16 mouse cellular contexts compared by ENCODE assay signal in genomic region chr5:36929376-36929775, GRCm38 (mm10). TPM values are rescaled to one million over a fixed set of nuclear protein-coding genes. Genes with fewer than 3 reads are reported as not detected.
A peak's percentile ranks its signal among the peaks of the same experiment; 100 is the strongest.
DNase-seq lines count a peak whose midpoint lies in the region; ATAC-seq and TF ChIP-seq lines count a peak whose summit lies in the region.
"Had no signal": no experiment of that assay in that cellular context is flagged by ENCODE, and none has a peak within 500 bp of the region (broad histone marks: within the 10 kb centered on the region; RNA-seq: fewer than 3 reads in every experiment).

No protein-coding gene starts in this region.

- no peaks in the 10 kb centered on the region for H3K79me2 ChIP-seq in heart, adult 2 months (replicated peaks; ENCODE audit: control insufficient read depth, insufficient read depth, low read length)

- peak; percentile 36; the same call in 1 of the 2 replicates for ATAC-seq in frontal cortex, adult (ENCODE audit: low TSS enrichment)
- ATAC-seq: activated CD4-positive, CD25-positive, alpha-beta regulatory T cell, adult 4 months; CD4-positive, CD25-positive, alpha-beta regulatory T cell, adult 4 months; forebrain, embryonic 13.5 days; forebrain, embryonic 15.5 days; Patski had no signal

- no peak for DNase-seq in frontal cortex, postnatal 25 days (ENCODE audit: low spot score in 2 of 2)
- peak in 1 of 2 experiments; percentile 45 for DNase-seq in heart, adult 2 months
- no peak for DNase-seq in heart, postnatal 4 days
- no peak for DNase-seq in layer of hippocampus, adult 2 months (ENCODE audit: low spot score in 2 of 2)
- no peak for DNase-seq in layer of hippocampus, adult 18-20 months (ENCODE audit: low spot score in 2 of 2)
- DNase-seq: adrenal gland, adult 8-10 months; cerebellum, adult 9-10 months had no signal

- H3K27me3 ChIP-seq in heart, adult 2 months (ENCODE audit: control insufficient read depth, insufficient read depth, low read length): no peaks in the 10 kb centered on the region
- H3K27me3 ChIP-seq: embryonic facial prominence, embryonic 12.5 days; forebrain, embryonic 13.5 days; forebrain, embryonic 15.5 days had no signal

- H3K36me3 ChIP-seq in heart, adult 2 months (ENCODE audit: control insufficient read depth, insufficient read depth, low read length): no peaks in the 10 kb centered on the region
- H3K36me3 ChIP-seq: embryonic facial prominence, embryonic 10.5 days; embryonic facial prominence, embryonic 12.5 days; forebrain, embryonic 15.5 days; G1E had no signal

- no peak for TF ChIP-seq EP300 in heart, adult 2 months (IDR thresholded peaks at IDR 0.05; ENCODE audit: insufficient read depth, low read depth, low read length)

- intact Hi-C loops in heart, adult 2 months (cut with DNase I): no loop called here

- no peaks in the 10 kb centered on the region for H3K4me1 ChIP-seq in heart, adult 2 months (ENCODE audit: control insufficient read depth, insufficient read depth, low read length)
- H3K4me1 ChIP-seq: embryonic facial prominence, embryonic 12.5 days; forebrain, embryonic 13.5 days; forebrain, embryonic 15.5 days had no signal

- TF ChIP-seq POLR2A in heart, adult 2 months (IDR thresholded peaks at IDR 0.05; ENCODE audit: insufficient read depth, low read depth, low read length): no peak

- H3K4me3 ChIP-seq in heart, adult 2 months: no peak overlapping the region
- H3K4me3 ChIP-seq in layer of hippocampus, adult 2 months: no peak overlapping the region
- H3K4me3 ChIP-seq: embryonic facial prominence, embryonic 10.5 days; embryonic facial prominence, embryonic 12.5 days; forebrain, embryonic 13.5 days; forebrain, embryonic 15.5 days had no signal

- TF ChIP-seq CTCF in heart, adult 2 months (IDR thresholded peaks at IDR 0.05): no peak
- no peak for TF ChIP-seq CTCF in layer of hippocampus, adult 2 months (conservative IDR thresholded peaks at IDR 0.05)

- peak overlapping the region; percentile 38; the same call in 1 of the 2 replicates for H3K27ac ChIP-seq in heart, adult 2 months
- H3K27ac ChIP-seq in layer of hippocampus, adult 2 months: peak overlapping the region; percentile 59
- H3K27ac ChIP-seq: embryonic facial prominence, embryonic 10.5 days; embryonic facial prominence, embryonic 12.5 days; forebrain, embryonic 13.5 days; forebrain, embryonic 15.5 days had no signal

- H3K9ac ChIP-seq in heart, adult 2 months (ENCODE audit: low read depth, low read length): no peak overlapping the region
- H3K9ac ChIP-seq: embryonic facial prominence, embryonic 12.5 days; forebrain, embryonic 13.5 days; forebrain, embryonic 15.5 days had no signal

- WGBS in heart, adult 2 months: 51% methylated on average over 3 of the region's 3 CpGs

RNA-seq across cellular contexts. Expression of gene Wfs1, which starts 59.6 kb away (rescaled TPM):
- total RNA-seq in heart, adult 2 months (2021): 10 to 100 TPM; 82.3 to 99.7 TPM
- 72.3 and 73.8 TPM in 2 replicates for polyA plus RNA-seq in heart, adult 2 months (2012; rRNA removed)
- 10 to 100 TPM; 26.3 to 27.7 TPM for total RNA-seq in heart, postnatal 4 days (2021)
- total RNA-seq in layer of hippocampus, adult 2 months (2021): 100 to 1,000 TPM; 133 to 144 TPM
- total RNA-seq in layer of hippocampus, adult 18-20 months (2021): 100 to 1,000 TPM; 145 to 182 TPM
